ENCODE assay signal across 15 mouse cellular contexts in the genomic region with DNA sequence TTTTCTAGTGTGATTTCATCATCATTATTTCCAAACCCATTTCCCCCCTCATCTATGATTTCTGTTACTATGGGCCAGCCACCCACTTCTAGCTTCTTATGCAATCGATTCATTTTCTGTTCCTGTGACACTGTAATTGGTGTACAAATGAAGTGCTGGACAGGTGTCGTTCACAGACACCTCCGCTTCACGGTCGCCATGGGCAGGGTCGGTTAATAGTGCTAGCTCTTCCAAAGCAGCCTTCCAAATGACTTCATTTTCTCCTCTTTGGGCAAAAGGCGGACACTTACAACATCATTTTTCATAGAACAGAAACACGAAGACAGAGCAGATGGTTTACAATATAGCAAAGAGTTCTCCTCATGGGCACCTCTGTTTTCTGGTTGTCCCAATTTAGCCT. TPM values are rescaled to one million over a fixed set of nuclear protein-coding genes. Genes with fewer than 3 reads are reported as not detected.
"Had no signal": no experiment of that assay in that cellular context is flagged by ENCODE, and none has a peak within 500 bp of the region (broad histone marks: within the 10 kb centered on the region; RNA-seq: fewer than 3 reads in every experiment).

No protein-coding gene starts in this region.

- H3K9ac ChIP-seq: limb, embryonic 13.5 days; liver, embryonic 12.5 days; liver, embryonic 15.5 days; lung, embryonic 15.5 days; midbrain, embryonic 13.5 days had no signal

- DNase-seq: kidney, adult 18-20 months; kidney, adult 9 months; kidney, postnatal 14 days; liver; thymus, adult 18-20 months; thymus, postnatal 36 days had no signal

- H3K27ac ChIP-seq: limb, embryonic 10.5 days; limb, embryonic 13.5 days; liver, embryonic 12.5 days; liver, embryonic 15.5 days; lung, embryonic 15.5 days; macrophage had no signal

- H3K36me3 ChIP-seq: limb, embryonic 10.5 days; limb, embryonic 13.5 days; liver, embryonic 12.5 days; liver, embryonic 15.5 days; lung, embryonic 15.5 days; midbrain, embryonic 13.5 days had no signal

- H3K9me3 ChIP-seq: limb, embryonic 10.5 days; limb, embryonic 13.5 days; liver, embryonic 12.5 days; lung, embryonic 15.5 days; midbrain, embryonic 13.5 days had no signal

- H3K4me2 ChIP-seq: liver, embryonic 12.5 days; liver, embryonic 15.5 days; lung, embryonic 15.5 days had no signal

- H3K4me1 ChIP-seq: liver, embryonic 12.5 days; liver, embryonic 15.5 days had no signal

- H3K4me3 ChIP-seq: limb, embryonic 10.5 days; limb, embryonic 13.5 days; liver, embryonic 12.5 days; liver, embryonic 15.5 days; lung, embryonic 15.5 days; midbrain, embryonic 13.5 days had no signal

- ATAC-seq: intestine, embryonic 16.5 days; liver, embryonic 12.5 days; midbrain, embryonic 13.5 days had no signal

- H3K27me3 ChIP-seq: midbrain, embryonic 13.5 days had no signal

RNA-seq across cellular contexts. Expression of gene Dok5, which starts 1.5 kb away (rescaled TPM):
- total RNA-seq: megakaryocyte, adult 5-6 weeks had no signal
- polyA plus RNA-seq: macrophage had no signal
